ENCODE assay signal across 8 mouse cellular contexts in genomic region chr3:89159616-89160344, GRCm38 (mm10). TPM values are rescaled to one million over a fixed set of nuclear protein-coding genes. Genes with fewer than 3 reads are reported as not detected.
A peak's percentile ranks its signal among the peaks of the same experiment; 100 is the strongest.
DNase-seq lines count a peak whose midpoint lies in the region; ATAC-seq and TF ChIP-seq lines count a peak whose summit lies in the region.

TSS of gene Hcn3 (minus strand) at chr3:89160196.

- no peaks in the 10 kb centered on the region for H3K36me3 ChIP-seq in ES-E14 (ENCODE audit: control insufficient read depth, insufficient read depth, low read length, poor library complexity, severe bottlenecking)
- H3K36me3 ChIP-seq in kidney, embryonic 16.5 days (ENCODE audit: insufficient read depth, low read length), result no peaks in the 10 kb centered on the region
- H3K36me3 ChIP-seq in liver, postnatal 0 days (replicated peaks; ENCODE audit: insufficient read depth, low read length), result no peaks in the 10 kb centered on the region
- H3K36me3 ChIP-seq in neural tube, embryonic 14.5 days (ENCODE audit: control insufficient read depth, insufficient read depth, low read length), result no peaks in the 10 kb centered on the region

- under 1% methylated on average over 50 of the region's 66 CpGs for WGBS in kidney, embryonic 16.5 days
- WGBS in liver, postnatal 0 days (ENCODE audit: insufficient replicate concordance), result 2% methylated on average over 33 of the region's 66 CpGs
- WGBS in neural tube, embryonic 14.5 days, result 1% methylated on average over 37 of the region's 66 CpGs

- no peak for TF ChIP-seq EP300 in liver, postnatal 0 days (IDR thresholded peaks at IDR 0.05; ENCODE audit: low read depth)

- no peaks in the 10 kb centered on the region for H3K9me3 ChIP-seq in ES-E14 (ENCODE audit: control insufficient read depth, insufficient read depth, low read depth, low read length)
- no peaks in the 10 kb centered on the region for H3K9me3 ChIP-seq in kidney, embryonic 16.5 days (ENCODE audit: low read length)
- no peaks in the 10 kb centered on the region for H3K9me3 ChIP-seq in liver, postnatal 0 days (ENCODE audit: low read length)
- no peaks in the 10 kb centered on the region for H3K9me3 ChIP-seq in neural tube, embryonic 14.5 days (ENCODE audit: control insufficient read depth, low read length)

- peak; percentile 74; the same call in 1 of the 2 replicates for ATAC-seq in kidney, embryonic 16.5 days (ENCODE audit: low FRiP score, low TSS enrichment)
- peak; percentile 38 for ATAC-seq in liver, postnatal 0 days
- peak; percentile 79 for ATAC-seq in neural tube, embryonic 14.5 days (ENCODE audit: low read depth)

- peak within 1 kb of the TSS; percentile 78 to 93 for H3K4me3 ChIP-seq in ES-E14 (ENCODE audit: insufficient read depth in 1 of 2, low read depth in 1 of 2, low read length in 2 of 2, poor library complexity in 1 of 2, severe bottlenecking in 1 of 2)
- peak within 1 kb of the TSS; percentile 63 for H3K4me3 ChIP-seq in kidney, embryonic 16.5 days (ENCODE audit: low read length)
- H3K4me3 ChIP-seq in liver, postnatal 0 days (ENCODE audit: low read depth, low read length), result peak within 1 kb of the TSS; percentile 49
- H3K4me3 ChIP-seq in neural tube, embryonic 14.5 days (ENCODE audit: low read depth, low read length), result peak within 1 kb of the TSS; percentile 82

- H3K4me1 ChIP-seq in ES-E14 (ENCODE audit: control insufficient read depth in 2 of 2, insufficient read depth in 2 of 2, low read length in 2 of 2, poor library complexity in 1 of 2), result peaks cover 5 to 8% of the 10 kb centered on the region in 2 experiments; a peak in 3 of 4 replicates
- peaks cover 19% of the 10 kb centered on the region for H3K4me1 ChIP-seq in kidney, embryonic 16.5 days (ENCODE audit: insufficient read depth, low read length)
- peaks cover 19% of the 10 kb centered on the region for H3K4me1 ChIP-seq in liver, postnatal 0 days (ENCODE audit: insufficient read depth)
- peaks cover 18% of the 10 kb centered on the region for H3K4me1 ChIP-seq in neural tube, embryonic 14.5 days (ENCODE audit: control insufficient read depth, insufficient read depth, low read length)

- no peak within 1 kb of the TSS; the same call in 1 of the 2 replicates for H3K27ac ChIP-seq in ES-E14 (ENCODE audit: insufficient read depth, low read depth, low read length, poor library complexity, severe bottlenecking)
- no peak within 1 kb of the TSS for H3K27ac ChIP-seq in kidney, embryonic 16.5 days (ENCODE audit: low read length)
- H3K27ac ChIP-seq in liver, postnatal 0 days (ENCODE audit: low read depth), result no peak within 1 kb of the TSS
- 0 out of 2 replicates have a peak within 1 kb of the TSS, but pooled peaks have one; percentile 23 for H3K27ac ChIP-seq in neural tube, embryonic 14.5 days (ENCODE audit: low read depth, low read length)

- H3K4me2 ChIP-seq in kidney, embryonic 16.5 days (replicated peaks; ENCODE audit: low read depth, low read length), result peak within 1 kb of the TSS; percentile 99
- peak within 1 kb of the TSS; percentile 91 for H3K4me2 ChIP-seq in liver, postnatal 0 days (ENCODE audit: low read depth, low read length)
- peak within 1 kb of the TSS; percentile 92 for H3K4me2 ChIP-seq in neural tube, embryonic 14.5 days (ENCODE audit: low read depth, low read length)

- peak within 1 kb of the TSS; percentile 76 for H3K9ac ChIP-seq in ES-E14 (ENCODE audit: insufficient read depth, low read depth, low read length, poor library complexity, severe bottlenecking)
- H3K9ac ChIP-seq in kidney, embryonic 16.5 days (replicated peaks; ENCODE audit: low read length), result peak within 1 kb of the TSS; percentile 65
- no peak within 1 kb of the TSS; the same call in 1 of the 2 replicates for H3K9ac ChIP-seq in liver, postnatal 0 days (replicated peaks)
- peak within 1 kb of the TSS; percentile 73 for H3K9ac ChIP-seq in neural tube, embryonic 14.5 days (replicated peaks; ENCODE audit: low read depth, low read length)

- TF ChIP-seq CTCF in liver, postnatal 0 days (IDR thresholded peaks at IDR 0.05; ENCODE audit: low read depth), result peak; percentile 83

- peaks cover 10% of the 10 kb centered on the region for H3K27me3 ChIP-seq in kidney, embryonic 16.5 days (ENCODE audit: insufficient read depth, low read length)
- H3K27me3 ChIP-seq in liver, postnatal 0 days (ENCODE audit: insufficient read depth, low read length), result peaks cover 17% of the 10 kb centered on the region
- peaks cover 2% of the 10 kb centered on the region; the same call in 1 of the 2 replicates for H3K27me3 ChIP-seq in neural tube, embryonic 14.5 days (ENCODE audit: control insufficient read depth, insufficient read depth, low read length)

- peak; percentile 42 for DNase-seq in 3T3-L1 (ENCODE audit: low read depth, low spot score)
- DNase-seq in ES-E14 (ENCODE audit: low read depth, low spot score), result no peak
- peak; percentile 74 to 82 for DNase-seq in cerebellum, postnatal 14 days
- DNase-seq in gastrocnemius, postnatal 4 days (ENCODE audit: low spot score in 2 of 2), result peak; percentile 42 to 73
- peak; percentile 85 for DNase-seq in liver, postnatal 0 days
- peak; percentile 65 to 89 for DNase-seq in thymus, postnatal 10 days (ENCODE audit: low spot score in 2 of 2)

- in situ Hi-C loops in ES-E14 (cut with MboI; ENCODE audit: low sequenced_read_pairs in 2 of 2, unreplicated experiment in 2 of 2), result no loop called here

TF ChIP-seq in ES-E14, 5 proteins besides CTCF, POLR2A, EP300 and RAD21:
- TF ChIP-seq MAFK (IDR thresholded peaks at IDR 0.05; ENCODE audit: insufficient read depth, low read depth, low read length), result no peak
- TF ChIP-seq HCFC1 (IDR thresholded peaks at IDR 0.05; ENCODE audit: borderline replicate concordance, insufficient read depth, low read length), result no peak; the same call in 1 of the 2 replicates
- TF ChIP-seq CHD2 (IDR thresholded peaks at IDR 0.05; ENCODE audit: low read depth, low read length), result no peak
- TF ChIP-seq ZC3H11A (IDR thresholded peaks at IDR 0.05; ENCODE audit: borderline replicate concordance, low read depth, low read length), result no peak
- no peak for TF ChIP-seq ZNF384 (IDR thresholded peaks at IDR 0.05; ENCODE audit: low read depth, low read length)

RNA-seq across cellular contexts. Expression of gene Hcn3, which starts in this region (rescaled TPM):
- total RNA-seq in ES-E14 (2012; rRNA removed), result 4.0 and 6.0 TPM in 2 replicates
- total RNA-seq in gastrocnemius, postnatal 4 days (2021), result under 1 TPM; 0.39 to 0.91 TPM
- 1.8 and 2.0 TPM in 2 replicates for polyA plus RNA-seq in kidney, embryonic 16.5 days (2015; fragmentation: Nextera tagmentation; extraction: Ambion mirVana)
- polyA plus RNA-seq in liver, postnatal 0 days (2015; fragmentation: Nextera tagmentation; extraction: Ambion mirVana), result 0.19 and 0.49 TPM in 2 replicates
- polyA plus RNA-seq in neural tube, embryonic 14.5 days (2014; fragmentation: Nextera tagmentation; extraction: Ambion mirVana), result 25.4 and 28.7 TPM in 2 replicates

Comparison
In these comparisons a context has a peak if more than half of its experiments do, and no peak if none do; other contexts are left out.
1. Peak in DNase-seq in gastrocnemius, postnatal 4 days; RNA of the gene not detected or under 1 TPM.
2. Peak in DNase-seq, ATAC-seq, H3K4me3 ChIP-seq and H3K4me2 ChIP-seq in liver, postnatal 0 days; RNA of the gene not detected or under 1 TPM.